Mouse (Mus musculus): ENCODE measurements around the gene Ugp2.

Ugp2 gene

GRCm38 (mm10) chr11:21371122-21371806 is at the start of gene Ugp2:
Gene Ugp2, minus strand, starts transcription at chr11:21371201.
- peak; percentile 96 for DNase-seq

- no peak for DNase-seq
Observed at GRCm38 (mm10) chr11:21414911-21415381, 43.9 kb upstream of the Ugp2 start.

GRCm38 (mm10) chr11:21406668-21407067 is 35.7 kb upstream of the Ugp2 start:
- DNase-seq, result no peak

- DNase-seq, result no peak
Observed at GRCm38 (mm10) chr11:21406141-21406540, 35.1 kb upstream of the Ugp2 start.

- no peak for DNase-seq
Observed at GRCm38 (mm10) chr11:21403877-21404276, 32.9 kb upstream of the Ugp2 start.

GRCm38 (mm10) chr11:21402481-21403254 is 31.7 kb upstream of the Ugp2 start:
- DNase-seq, result no peak

GRCm38 (mm10) chr11:21401248-21401647 is 30.2 kb upstream of the Ugp2 start:
- no peak for DNase-seq

- no peak for DNase-seq
Observed at GRCm38 (mm10) chr11:21399186-21399681, 28.2 kb upstream of the Ugp2 start.

- no peak for DNase-seq
Observed at GRCm38 (mm10) chr11:21398464-21398863, 27.5 kb upstream of the Ugp2 start.

GRCm38 (mm10) chr11:21386790-21387189 is 15.8 kb upstream of the Ugp2 start:
- no peak for DNase-seq

- no peak for DNase-seq
Observed at GRCm38 (mm10) chr11:21374096-21374495, 3.1 kb upstream of the Ugp2 start.

GRCm38 (mm10) chr11:21370399-21371121 is 441 bp downstream of the Ugp2 start:
- DNase-seq, result peak; percentile 41

GRCm38 (mm10) chr11:21369248-21370016 is 1.6 kb downstream of the Ugp2 start:
- DNase-seq, result no peak

- DNase-seq, result no peak
Observed at GRCm38 (mm10) chr11:21368466-21368865, 2.5 kb downstream of the Ugp2 start.

- DNase-seq, result no peak
Observed at GRCm38 (mm10) chr11:21363144-21363940, 7.7 kb downstream of the Ugp2 start.

GRCm38 (mm10) chr11:21351296-21351695 is 19.7 kb downstream of the Ugp2 start:
- no peak for DNase-seq

- DNase-seq, result no peak
Observed at GRCm38 (mm10) chr11:21348890-21349289, 22.1 kb downstream of the Ugp2 start.

- no peak for DNase-seq
Observed at GRCm38 (mm10) chr11:21346020-21346419, 25.0 kb downstream of the Ugp2 start.

GRCm38 (mm10) chr11:21343490-21343889 is 27.5 kb downstream of the Ugp2 start:
- DNase-seq, result no peak

GRCm38 (mm10) chr11:21339088-21339487 is 31.9 kb downstream of the Ugp2 start:
- DNase-seq, result no peak

- DNase-seq, result no peak
Observed at GRCm38 (mm10) chr11:21337855-21338254, 33.1 kb downstream of the Ugp2 start.
